Mouse (Mus musculus) stomach, postnatal 0 days (tissue): Measurements from ENCODE around the gene Ralgapa2.

ENCODE experiments used
- CTCF ChIP-seq: IDR thresholded peaks from 2 replicates; pipeline ENCODE4 v1.5.1; 2016; ENCODE audit warnings: antibody characterized with exemption, low read depth, mild to moderate bottlenecking, moderate library complexity
- EP300 ChIP-seq: optimal IDR thresholded peaks from 2 replicates; pipeline ENCODE3; 2016; ENCODE audit warnings: antibody characterized with exemption

DNA sequence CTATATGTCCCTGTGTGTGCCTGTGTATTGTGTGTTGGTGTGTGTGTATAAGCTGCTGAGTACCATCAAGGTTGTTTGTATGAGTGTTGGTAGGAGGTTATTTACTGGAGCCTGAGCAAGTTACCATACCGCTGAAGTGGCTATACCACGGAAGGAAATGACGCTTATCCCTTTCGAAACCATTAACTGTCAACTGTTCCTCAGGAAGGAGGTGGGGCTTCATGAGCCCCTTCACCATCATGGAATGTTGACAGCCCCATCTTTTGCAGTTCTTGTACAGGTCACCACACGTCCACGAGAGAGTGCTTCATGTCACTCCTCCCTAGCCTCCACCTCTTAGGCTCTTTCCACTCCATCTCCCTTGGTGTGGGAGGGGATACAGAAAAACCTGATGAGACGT, 314.2 kb downstream of the Ralgapa2 start:
- TF ChIP-seq CTCF (no peak), EP300 (no peak)
